Mouse (Mus musculus): ENCODE measurements around the gene Scn4a. TPM values are rescaled to one million over a fixed set of nuclear protein-coding genes. Genes with fewer than 3 reads are reported as not detected.

Gene Scn4a
- 10 to 100 TPM; 22.0 to 23.5 TPM for total RNA-seq (2023)

GRCm38 (mm10) chr11:106353188-106353587 is at the start of gene Scn4a:
Gene Scn4a (minus strand): TSS chr11:106353288.

GRCm38 (mm10) chr11:106387791-106388216 is 34.7 kb upstream of the Scn4a start, which contains the start of gene Icam2:
Gene Icam2 (minus strand): TSS chr11:106388075.

GRCm38 (mm10) chr11:106365366-106365765 is 12.3 kb upstream of the Scn4a start, which contains the start of gene Prr29:
Gene Prr29 (plus strand): TSS chr11:106365472.

DNA sequence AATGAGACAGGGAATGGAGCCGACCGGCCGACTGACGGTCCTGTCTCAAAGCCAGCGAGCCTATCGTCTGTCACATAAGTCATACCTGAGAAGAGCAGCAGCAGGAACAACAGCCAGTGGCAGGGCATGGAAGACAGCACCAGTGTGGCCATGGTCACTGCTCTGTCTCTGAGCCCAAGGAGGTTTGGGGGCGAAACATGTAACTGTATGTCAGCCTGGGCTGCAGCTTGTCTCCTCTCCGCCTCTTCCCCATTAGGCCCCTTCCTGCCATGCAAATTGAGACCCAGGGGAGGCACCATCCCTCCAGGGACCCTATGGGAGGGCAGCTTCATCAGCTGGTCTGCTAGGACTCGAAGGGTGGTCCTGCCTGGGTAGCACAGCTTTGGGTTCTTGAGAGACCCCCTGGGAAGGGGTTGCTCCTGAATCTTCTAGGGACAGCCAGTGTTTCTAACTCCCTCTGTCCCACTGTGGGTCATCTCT is 38.7 kb downstream of the Scn4a start, which contains the start of gene Cd79b:
Gene Cd79b, minus strand, starts transcription at position 430 of the 480 bp plus-strand sequence.

DNA sequence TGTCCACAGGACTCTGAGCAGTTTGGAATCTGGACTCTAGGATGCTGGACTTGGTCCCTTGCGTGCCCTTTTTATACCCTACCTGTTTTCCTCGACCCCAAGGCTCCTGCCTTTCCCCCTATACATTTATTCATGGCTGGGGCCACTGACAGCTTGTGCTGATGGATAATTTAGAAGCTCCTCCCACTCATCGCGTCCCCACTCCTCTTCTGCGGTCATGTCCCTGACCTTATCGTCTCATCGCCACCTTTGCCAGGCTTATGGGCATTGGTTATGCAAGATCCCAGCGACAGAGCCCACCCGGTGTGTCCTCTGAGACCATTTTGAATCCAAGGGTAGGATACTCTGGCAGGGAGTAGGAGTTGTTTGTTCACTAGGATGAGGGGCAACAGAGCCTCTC is 51.3 kb downstream of the Scn4a start, which contains the start of gene Gh:
Gene Gh, minus strand, starts transcription at position 101 of the 400 bp plus-strand sequence.

DNA sequence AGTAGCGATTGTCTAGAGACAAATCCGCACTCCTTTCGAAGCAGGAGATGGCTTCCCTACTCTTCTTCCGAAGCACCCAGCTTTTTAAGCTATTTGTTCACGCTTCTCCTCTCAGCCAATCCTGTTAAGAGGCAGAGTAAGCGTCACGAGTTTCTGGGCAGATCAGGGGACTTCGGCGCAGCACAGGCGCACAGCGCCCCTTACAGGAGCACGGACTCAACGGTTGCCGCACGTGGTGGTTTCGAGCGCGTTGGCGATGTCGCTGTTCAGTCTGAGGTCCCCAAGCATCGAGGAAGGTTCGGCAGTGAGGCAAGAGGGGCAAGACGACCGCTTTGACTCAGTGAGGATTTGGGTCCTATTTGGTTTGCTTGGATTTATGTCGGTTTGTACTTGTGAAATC is 76.6 kb downstream of the Scn4a start, which contains the start of gene Tcam1:
Gene Tcam1, plus strand, starts transcription at position 219 of the 400 bp plus-strand sequence.

GRCm38 (mm10) chr11:106272644-106273310 is 80.3 kb downstream of the Scn4a start, which contains the start of gene Smarcd2:
Gene Smarcd2 (minus strand): TSS chr11:106272972.

Other genes starting within 250 kb of the Scn4a start
- gene Gm10840, start 192.4 kb downstream of the Scn4a start, total RNA-seq (2023), result 10 to 100 TPM in 1 of 2 experiments, 1 to 10 TPM in 1; 4.0 to 15.8 TPM
- gene Limd2, start 192.4 kb downstream of the Scn4a start, total RNA-seq (2023), result 100 to 1,000 TPM; 463 to 554 TPM
- 10 to 100 TPM; 41.1 to 48.4 TPM for gene Strada, start 151.1 kb downstream of the Scn4a start, total RNA-seq (2023)
- 10 to 100 TPM; 44.7 to 47.6 TPM for gene Ccdc47, start 136.9 kb downstream of the Scn4a start, total RNA-seq (2023)
- 10 to 100 TPM; 74.1 to 75.4 TPM for gene Ddx42, start 136.4 kb downstream of the Scn4a start, total RNA-seq (2023)
- 10 to 100 TPM; 73.2 to 73.5 TPM for gene Ftsj3, start 97.2 kb downstream of the Scn4a start, total RNA-seq (2023)
- 10 to 100 TPM; 54.6 to 62.8 TPM for gene Psmc5, start 97.1 kb downstream of the Scn4a start, total RNA-seq (2023)
- gene Smarcd2, start 80.3 kb downstream of the Scn4a start, total RNA-seq (2023), result 100 to 1,000 TPM; 164 to 173 TPM
- under 1 TPM in 1 of 2 experiments, not detected in 1; 0.18 TPM for gene Tcam1, start 76.6 kb downstream of the Scn4a start, total RNA-seq (2023)
- 10 to 100 TPM; 10.4 to 10.9 TPM for gene Gh, start 51.4 kb downstream of the Scn4a start, total RNA-seq (2023)
- 1,000 to 10,000 TPM; 1,785 to 1,834 TPM for gene Cd79b, start 38.5 kb downstream of the Scn4a start, total RNA-seq (2023)
- not detected for gene Prr29, start 12.2 kb upstream of the Scn4a start, total RNA-seq (2023)
- gene Icam2, start 34.8 kb upstream of the Scn4a start, total RNA-seq (2023), result 100 to 1,000 TPM; 104 to 109 TPM
- 10 to 100 TPM; 10.3 to 11.7 TPM for gene Ern1, start 134.6 kb upstream of the Scn4a start, total RNA-seq (2023)